Mouse (Mus musculus) mouse embryonic stem cell (cell line): Measurements from ENCODE around the gene St7l.

Source experiments
- in situ Hi-C, 2 experiments: fragments of 300-500 bp; cut with MboI; formaldehyde crosslinking; loops; 1 replicate in 1 of 2; 3 replicates in 1 of 2; pipeline ENCODE4 v1.14.3; 2019 to 2020; ENCODE audit warnings: low sequenced_read_pairs in 2 of 2, low pct_unique_long_range_greater_than_20kb in 1 of 2, mixed read lengths in 1 of 2; ENCODE audit not compliant: unreplicated experiment in 1 of 2

The St7l gene

GRCm38 (mm10) chr3:104869611-104870010 is 5.8 kb downstream of the St7l start:
- in situ Hi-C loops: no loop called here

GRCm38 (mm10) chr3:104888585-104888984 is 24.8 kb downstream of the St7l start:
- in situ Hi-C loops: no loop called here

- in situ Hi-C loops: no loop called here
Measured at GRCm38 (mm10) chr3:104896141-104896540, 32.3 kb downstream of the St7l start.

- in situ Hi-C loops: no loop called here
Measured at GRCm38 (mm10) chr3:104901154-104901553, 37.3 kb downstream of the St7l start.

- in situ Hi-C loops: no loop called here
Measured at GRCm38 (mm10) chr3:104905389-104905788, 41.6 kb downstream of the St7l start.

- in situ Hi-C loops: no loop called here
Measured at GRCm38 (mm10) chr3:104906007-104906406, 42.2 kb downstream of the St7l start.

GRCm38 (mm10) chr3:104909195-104909594 is 45.4 kb downstream of the St7l start:
- in situ Hi-C loops: no loop called here

GRCm38 (mm10) chr3:104914986-104915385 is 51.2 kb downstream of the St7l start:
- in situ Hi-C loops: no loop called here

GRCm38 (mm10) chr3:104929385-104929784 is 65.6 kb downstream of the St7l start:
- in situ Hi-C loops: no loop called here

GRCm38 (mm10) chr3:104937728-104938305 is 74.0 kb downstream of the St7l start:
- in situ Hi-C loops: no loop called here

GRCm38 (mm10) chr3:104938327-104938726 is 74.5 kb downstream of the St7l start:
- in situ Hi-C loops: no loop called here

- in situ Hi-C loops: no loop called here
Measured at GRCm38 (mm10) chr3:104940691-104941090, 76.9 kb downstream of the St7l start.

GRCm38 (mm10) chr3:104942682-104943081 is 78.9 kb downstream of the St7l start:
- in situ Hi-C loops: no loop called here

GRCm38 (mm10) chr3:104943333-104943732 is 79.5 kb downstream of the St7l start:
- in situ Hi-C loops: no loop called here

- in situ Hi-C loops: no loop called here
Measured at GRCm38 (mm10) chr3:104944894-104945293, 81.1 kb downstream of the St7l start.

GRCm38 (mm10) chr3:104950926-104951325 is 87.1 kb downstream of the St7l start:
- in situ Hi-C loops: loop anchor here in 1 of 2 experiments (25.0 kb wide), 1 partner anchor 164 kb away; the partner anchor contains the start of genes Fam19a3, Ppm1j and Rhoc

GRCm38 (mm10) chr3:104952891-104953670 is 89.3 kb downstream of the St7l start:
- in situ Hi-C loops: loop anchor here in 1 of 2 experiments (25.0 kb wide), 1 partner anchor 166 kb away; the partner anchor contains the start of genes Fam19a3, Ppm1j and Rhoc

- in situ Hi-C loops: loop anchor here in 1 of 2 experiments (25.0 kb wide), 1 partner anchor 167 kb away; the partner anchor contains the start of genes Fam19a3, Ppm1j and Rhoc
Measured at GRCm38 (mm10) chr3:104954137-104954536, 90.3 kb downstream of the St7l start.

GRCm38 (mm10) chr3:104954551-104954950 is 90.7 kb downstream of the St7l start:
- in situ Hi-C loops: loop anchor here in 1 of 2 experiments (25.0 kb wide), 1 partner anchor 167 kb away; the partner anchor contains the start of genes Fam19a3, Ppm1j and Rhoc
